19 mouse cellular contexts compared by ENCODE assay signal in genomic region chr2:72023791-72024190, GRCm38 (mm10). TPM values are rescaled to one million over a fixed set of nuclear protein-coding genes. Genes with fewer than 3 reads are reported as not detected.
"Had no signal": no experiment of that assay in that cellular context is flagged by ENCODE, and none has a peak within 500 bp of the region (broad histone marks: within the 10 kb centered on the region; RNA-seq: fewer than 3 reads in every experiment).

No protein-coding gene starts in this region.

- H3K9ac ChIP-seq: liver, embryonic 15.5 days; liver, postnatal 0 days; lung, embryonic 15.5 days; midbrain, embryonic 12.5 days; neural tube, embryonic 12.5 days had no signal

- H3K27ac ChIP-seq: liver, embryonic 15.5 days; lung, embryonic 15.5 days; macrophage; midbrain, embryonic 12.5 days; neural tube, embryonic 12.5 days had no signal

- DNase-seq: liver, postnatal 0 days; lung, adult 2 months; lung, postnatal 14 days; lung, postnatal 36 days; midbrain, embryonic 14.5 days; right cerebral cortex, adult 18-20 months; right cerebral cortex, postnatal 25 days; right cerebral cortex, postnatal 4 days; spleen, adult 18-20 months; thymus, adult 2 months; thymus, postnatal 25 days; thymus, postnatal 4 days had no signal

- H3K4me2 ChIP-seq: liver, embryonic 15.5 days; lung, embryonic 15.5 days; midbrain, embryonic 12.5 days; neural tube, embryonic 12.5 days had no signal

- H3K27me3 ChIP-seq: liver, embryonic 15.5 days; lung, embryonic 15.5 days; midbrain, embryonic 12.5 days; neural tube, embryonic 12.5 days had no signal

- ATAC-seq: liver, postnatal 0 days; lung, postnatal 0 days had no signal

- H3K9me3 ChIP-seq: liver, embryonic 15.5 days; lung, embryonic 15.5 days; neural tube, embryonic 12.5 days had no signal

- H3K4me1 ChIP-seq: liver, embryonic 15.5 days; lung, embryonic 15.5 days; neural tube, embryonic 12.5 days had no signal

- H3K36me3 ChIP-seq: liver, embryonic 15.5 days; lung, embryonic 15.5 days; midbrain, embryonic 12.5 days; neural tube, embryonic 12.5 days had no signal

- H3K4me3 ChIP-seq: liver, embryonic 15.5 days; lung, embryonic 15.5 days; megakaryocyte, embryonic 14.5 days; midbrain, embryonic 12.5 days; neural tube, embryonic 12.5 days had no signal

RNA-seq across cellular contexts. Expression of gene Rapgef4, which starts 42.8 kb away (rescaled TPM):
- polyA plus RNA-seq: macrophage had no signal
